Mouse (Mus musculus) small intestine, adult 2 months (tissue): ENCODE data around the gene Gipc2.

Source experiments
- CTCF ChIP-seq: fragments of 200-500 bp; IDR thresholded peaks from 2 replicates; pipeline ENCODE4 v1.5.1; 2012; ENCODE audit warnings: low read depth, mild to moderate bottlenecking, control low read depth, inconsistent platforms, low read length, moderate library complexity, mixed read lengths; ENCODE audit not compliant: insufficient replicate concordance, insufficient read length; ENCODE audit errors: extremely low read depth
- POLR2A ChIP-seq: fragments of 200-500 bp; IDR thresholded peaks from 2 replicates; pipeline ENCODE4 v1.6.1; 2012; ENCODE audit warnings: low read depth, mild to moderate bottlenecking, control low read depth, inconsistent platforms, low read length, moderate library complexity

DNA sequence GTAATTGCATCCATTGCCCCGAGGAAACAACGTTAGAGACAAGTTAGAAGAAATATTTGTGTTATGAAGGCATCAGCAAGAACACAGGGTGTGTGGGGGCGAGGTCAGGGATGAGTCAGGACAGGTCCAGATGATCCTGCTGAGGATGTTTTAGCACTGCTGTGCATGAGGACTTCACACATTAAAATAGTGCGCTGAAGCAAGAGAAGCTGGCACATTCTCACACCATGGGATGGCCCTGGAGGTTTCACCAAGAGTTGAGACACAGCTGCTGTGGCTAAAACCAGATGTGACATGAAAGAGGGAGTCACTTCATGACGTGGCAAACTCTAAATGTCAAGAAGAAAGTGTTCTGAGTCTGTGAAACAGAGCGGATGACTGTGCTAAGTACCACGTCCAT is 38.9 kb downstream of the Gipc2 start:
- TF ChIP-seq CTCF (no peak), POLR2A (no peak)
